Mouse (Mus musculus): ENCODE measurements at regions not wholly inside any gene's neighbourhood (a gene's known extent, or its start where the extent isn't known, plus 50 kb on each side); places are given as distances from the start of the nearest gene placed in this dataset.

GRCm38 (mm10) chr11:84738128-84738527 lies 81.2 kb downstream of the Mrm1 start:
- H3K36me3 ChIP-seq (ENCODE audit: control insufficient read depth, insufficient read depth), result no peaks in the 10 kb centered on the region
- peaks cover 10% of the 10 kb centered on the region for H3K27me3 ChIP-seq (ENCODE audit: control insufficient read depth, insufficient read depth, insufficient read length)
- no peaks in the 10 kb centered on the region for H3K79me2 ChIP-seq (ENCODE audit: control insufficient read depth, insufficient read depth)
- no peak overlapping the region for H3ac ChIP-seq (ENCODE audit: control insufficient read depth, insufficient read length)
- no peak overlapping the region for H3K4me2 ChIP-seq (ENCODE audit: low read depth)
- TF ChIP-seq POLR2AphosphoS2 (IDR thresholded peaks at IDR 0.05; ENCODE audit: insufficient read length, low read depth) (no peak), TCF3 (IDR thresholded peaks at IDR 0.05; ENCODE audit: insufficient read length, low read depth) (no peak), CEBPB (IDR thresholded peaks at IDR 0.05; ENCODE audit: insufficient read depth, poor library complexity, severe bottlenecking) (no peak), MAX (IDR thresholded peaks at IDR 0.05; ENCODE audit: low read depth) (no peak)
- no peak overlapping the region for H3K4me3 ChIP-seq

DNA sequence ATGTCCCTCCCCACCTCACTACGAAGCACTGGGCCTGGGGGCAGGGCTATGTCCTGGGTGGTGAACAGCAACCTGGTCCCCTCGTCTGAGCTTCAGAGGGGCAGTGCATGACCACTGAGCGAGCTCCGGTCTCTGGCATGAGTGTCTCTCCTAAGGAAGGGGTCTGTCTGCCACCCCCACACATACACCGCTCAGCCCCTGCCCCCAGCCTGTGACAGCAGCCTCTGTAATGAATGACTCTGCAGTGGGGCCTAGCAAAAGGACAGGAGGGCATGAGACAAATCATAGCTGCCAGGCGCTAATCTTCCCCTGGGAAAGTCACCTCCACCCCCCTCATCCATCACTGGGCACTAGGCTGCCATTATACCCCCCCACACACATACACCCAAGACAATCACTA lies 87.4 kb downstream of the Mrm1 start:
- Histone ChIP-seq H3K4me3 (no peak overlapping the region), H3K79me2 (ENCODE audit: control insufficient read depth, insufficient read depth) (no peaks in the 10 kb centered on the region), H3K36me3 (ENCODE audit: control insufficient read depth, insufficient read depth) (no peaks in the 10 kb centered on the region), H3ac (ENCODE audit: control insufficient read depth, insufficient read length) (no peak overlapping the region), H3K27me3 (ENCODE audit: control insufficient read depth, insufficient read depth, insufficient read length) (peaks cover 6% of the 10 kb centered on the region), H3K4me2 (ENCODE audit: low read depth) (no peak overlapping the region)
- TF ChIP-seq TCF12 (IDR thresholded peaks at IDR 0.05; ENCODE audit: insufficient read depth, poor library complexity, severe bottlenecking), result no peak
- no peak for TF ChIP-seq MAX (IDR thresholded peaks at IDR 0.05; ENCODE audit: low read depth)
- TF ChIP-seq CEBPB (IDR thresholded peaks at IDR 0.05; ENCODE audit: insufficient read depth, poor library complexity, severe bottlenecking), result no peak
- TF ChIP-seq MYOD1 (IDR thresholded peaks at IDR 0.05; ENCODE audit: control insufficient read depth in 1 of 3, insufficient read length in 2 of 3, low read depth in 2 of 3), result no peak
- no peak for TF ChIP-seq TCF3 (IDR thresholded peaks at IDR 0.05; ENCODE audit: insufficient read length, low read depth)
- no peak for TF ChIP-seq MYOG (IDR thresholded peaks at IDR 0.05; ENCODE audit: control insufficient read depth in 1 of 3, insufficient read depth in 1 of 3, insufficient read length in 2 of 3, low read depth in 2 of 3)
- no peak for TF ChIP-seq E2F4 (IDR thresholded peaks at IDR 0.05; ENCODE audit: insufficient read depth)
- no peak for TF ChIP-seq REST (IDR thresholded peaks at IDR 0.05; ENCODE audit: insufficient read depth, insufficient read length)
- no peak for TF ChIP-seq SRF (IDR thresholded peaks at IDR 0.05; ENCODE audit: control insufficient read depth, insufficient read length, low read depth)
- TF ChIP-seq POLR2A (IDR thresholded peaks at IDR 0.05; ENCODE audit: insufficient read length, low read depth), result no peak
- no peak for TF ChIP-seq USF1 (IDR thresholded peaks at IDR 0.05; ENCODE audit: low read depth)
- no peak for TF ChIP-seq POLR2AphosphoS2 (IDR thresholded peaks at IDR 0.05; ENCODE audit: insufficient read length, low read depth)

GRCm38 (mm10) chr11:84730218-84730617 lies 89.1 kb downstream of the Mrm1 start:
- H3K4me2 ChIP-seq (ENCODE audit: low read depth), result no peak overlapping the region
- peaks cover 10% of the 10 kb centered on the region for H3K27me3 ChIP-seq (ENCODE audit: control insufficient read depth, insufficient read depth, insufficient read length)
- no peaks in the 10 kb centered on the region for H3K36me3 ChIP-seq (ENCODE audit: control insufficient read depth, insufficient read depth)
- H3K79me2 ChIP-seq (ENCODE audit: control insufficient read depth, insufficient read depth), result no peaks in the 10 kb centered on the region
- TF ChIP-seq CEBPB (IDR thresholded peaks at IDR 0.05; ENCODE audit: insufficient read depth, poor library complexity, severe bottlenecking), result no peak
- TF ChIP-seq TCF3 (IDR thresholded peaks at IDR 0.05; ENCODE audit: insufficient read length, low read depth), result no peak
- no peak for TF ChIP-seq POLR2AphosphoS2 (IDR thresholded peaks at IDR 0.05; ENCODE audit: insufficient read length, low read depth)
- TF ChIP-seq E2F4 (IDR thresholded peaks at IDR 0.05; ENCODE audit: insufficient read depth), result no peak
- no peak for TF ChIP-seq MYOG (IDR thresholded peaks at IDR 0.05; ENCODE audit: control insufficient read depth in 1 of 3, insufficient read depth in 1 of 3, insufficient read length in 2 of 3, low read depth in 2 of 3)
- no peak for TF ChIP-seq SRF (IDR thresholded peaks at IDR 0.05; ENCODE audit: control insufficient read depth, insufficient read length, low read depth)
- no peak for TF ChIP-seq MYOD1 (IDR thresholded peaks at IDR 0.05; ENCODE audit: control insufficient read depth in 1 of 3, insufficient read length in 2 of 3, low read depth in 2 of 3)
- no peak for TF ChIP-seq MAX (IDR thresholded peaks at IDR 0.05; ENCODE audit: low read depth)
- no peak for TF ChIP-seq POLR2A (IDR thresholded peaks at IDR 0.05; ENCODE audit: insufficient read length, low read depth)
- TF ChIP-seq USF1 (IDR thresholded peaks at IDR 0.05; ENCODE audit: low read depth), result no peak
- TF ChIP-seq REST (IDR thresholded peaks at IDR 0.05; ENCODE audit: insufficient read depth, insufficient read length), result no peak
- no peak for TF ChIP-seq TCF12 (IDR thresholded peaks at IDR 0.05; ENCODE audit: insufficient read depth, poor library complexity, severe bottlenecking)
- H3ac ChIP-seq (ENCODE audit: control insufficient read depth, insufficient read length), result no peak overlapping the region
- no peak overlapping the region for H3K4me3 ChIP-seq

DNA sequence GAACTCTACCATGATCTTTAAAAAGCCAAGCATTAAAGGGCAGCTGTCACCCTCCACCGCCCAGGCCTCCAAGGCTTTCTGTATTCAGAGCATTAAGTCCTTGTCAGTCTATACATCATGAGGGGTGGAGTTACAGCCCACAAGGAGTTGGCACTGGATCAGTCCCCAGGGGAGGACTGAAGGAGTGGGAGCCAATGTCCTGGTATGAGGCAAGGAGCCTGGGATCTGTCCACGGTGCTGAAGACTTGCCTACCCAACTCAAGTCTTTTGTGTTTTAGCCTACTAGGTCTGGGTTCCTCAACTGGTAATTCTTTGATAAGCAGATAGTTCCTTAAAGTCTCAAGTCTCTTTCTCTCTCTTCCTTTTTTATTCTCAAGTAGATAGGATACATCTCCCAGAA lies 90.1 kb downstream of the Mrm1 start:
- H3K79me2 ChIP-seq (ENCODE audit: control insufficient read depth, insufficient read depth), result no peaks in the 10 kb centered on the region
- TF ChIP-seq REST (IDR thresholded peaks at IDR 0.05; ENCODE audit: insufficient read depth, insufficient read length) (peak; percentile 83), MAX (IDR thresholded peaks at IDR 0.05; ENCODE audit: low read depth) (no peak)

GRCm38 (mm10) chr11:84725936-84726613 lies 93.2 kb downstream of the Mrm1 start:
- no peak for TF ChIP-seq TCF12 (IDR thresholded peaks at IDR 0.05; ENCODE audit: insufficient read depth, poor library complexity, severe bottlenecking)
- no peaks in the 10 kb centered on the region for H3K36me3 ChIP-seq (ENCODE audit: control insufficient read depth, insufficient read depth)
- H3K4me3 ChIP-seq, result no peak overlapping the region
- H3K79me2 ChIP-seq (ENCODE audit: control insufficient read depth, insufficient read depth), result no peaks in the 10 kb centered on the region
- H3K4me2 ChIP-seq (ENCODE audit: low read depth), result no peak overlapping the region
- H3ac ChIP-seq (ENCODE audit: control insufficient read depth, insufficient read length), result no peak overlapping the region
- H3K27me3 ChIP-seq (ENCODE audit: control insufficient read depth, insufficient read depth, insufficient read length), result peaks cover 16% of the 10 kb centered on the region

More for the DNA sequence above, 90.1 kb downstream of the Mrm1 start:
- Histone ChIP-seq H3ac (ENCODE audit: control insufficient read depth, insufficient read length) (no peak overlapping the region), H3K36me3 (ENCODE audit: control insufficient read depth, insufficient read depth) (no peaks in the 10 kb centered on the region), H3K27me3 (ENCODE audit: control insufficient read depth, insufficient read depth, insufficient read length) (peaks cover 4% of the 10 kb centered on the region), H3K4me2 (ENCODE audit: low read depth) (no peak overlapping the region), H3K4me3 (no peak overlapping the region)
